Mouse (Mus musculus): ENCODE data around the gene Pdia5.

DNA sequence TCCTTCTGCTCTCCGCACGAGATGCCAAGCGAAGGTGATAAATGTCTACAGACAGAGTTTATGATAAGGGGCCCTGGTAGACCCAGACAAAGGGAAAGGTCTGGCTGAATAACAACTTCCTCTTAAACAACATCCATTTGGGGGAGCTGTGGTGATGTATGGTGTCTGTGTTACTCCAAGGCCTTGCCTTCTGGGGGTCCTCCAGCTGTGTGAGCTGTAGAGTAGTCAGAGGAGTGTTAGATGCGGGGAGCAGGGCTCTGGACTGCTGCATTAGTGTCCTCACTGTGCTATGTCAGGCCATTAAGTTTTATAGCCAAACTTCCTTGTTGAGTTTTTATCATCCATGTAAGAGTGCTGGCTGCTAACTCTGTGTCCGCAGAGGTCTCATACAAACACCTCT is 76.1 kb downstream of the Pdia5 start:
- no peak for TF ChIP-seq CTCF (IDR thresholded peaks at IDR 0.05; ENCODE audit: low read depth, low read length)
- TF ChIP-seq POLR2A (IDR thresholded peaks at IDR 0.05; ENCODE audit: insufficient read depth, low read length): no peak
